Mouse (Mus musculus): ENCODE measurements around the gene Gm49601. TPM values are rescaled to one million over a fixed set of nuclear protein-coding genes. Genes with fewer than 3 reads are reported as not detected.

The Gm49601 gene
- polyA plus RNA-seq, 1 experiment from 2014 or later: 1.0 TPM

DNA sequence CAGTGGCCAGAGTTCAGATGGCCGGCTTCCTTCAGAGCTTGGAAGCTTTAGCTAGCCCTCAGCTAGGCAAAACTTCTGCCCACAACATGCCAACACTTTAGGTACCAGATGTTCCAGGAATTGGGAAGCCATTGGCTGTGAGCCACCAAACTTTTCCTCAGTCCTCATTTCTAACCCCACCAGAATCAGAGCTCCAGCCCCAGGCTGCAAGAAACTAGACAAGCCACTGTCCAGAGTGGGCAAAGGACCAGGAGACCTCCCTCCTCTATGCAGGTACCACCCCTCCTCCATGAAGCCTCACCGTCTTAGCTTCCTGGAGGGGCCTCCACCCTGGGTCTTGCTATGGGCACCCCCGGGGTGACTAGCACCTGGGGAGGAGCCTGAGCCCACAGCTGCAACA, 936 bp upstream of the Gm49601 start:
- Histone ChIP-seq H3K4me1 (ENCODE audit: control insufficient read depth, insufficient read depth, low read length) (peaks cover 14% of the 10 kb centered on the region), H3K27me3 (ENCODE audit: control insufficient read depth, insufficient read depth, low read length) (peaks cover 82% of the 10 kb centered on the region), H3K9ac (ENCODE audit: low read depth, low read length) (no peak overlapping the region), H3K27ac (ENCODE audit: low read depth, low read length) (no peak overlapping the region), H3K36me3 (ENCODE audit: control insufficient read depth, insufficient read depth, low read length) (no peaks in the 10 kb centered on the region), H3K4me2 (no peak overlapping the region), H3K9me3 (replicated peaks; ENCODE audit: control insufficient read depth, low read length) (no peaks in the 10 kb centered on the region), H3K4me3 (ENCODE audit: low read depth, low read length) (no peak overlapping the region)
- no peak for ATAC-seq (replicated peaks; ENCODE audit: insufficient number of reproducible peaks, low FRiP score, low TSS enrichment)
- 40% methylated on average over 3 of the region's 3 CpGs for WGBS (ENCODE audit: insufficient replicate concordance)

DNA sequence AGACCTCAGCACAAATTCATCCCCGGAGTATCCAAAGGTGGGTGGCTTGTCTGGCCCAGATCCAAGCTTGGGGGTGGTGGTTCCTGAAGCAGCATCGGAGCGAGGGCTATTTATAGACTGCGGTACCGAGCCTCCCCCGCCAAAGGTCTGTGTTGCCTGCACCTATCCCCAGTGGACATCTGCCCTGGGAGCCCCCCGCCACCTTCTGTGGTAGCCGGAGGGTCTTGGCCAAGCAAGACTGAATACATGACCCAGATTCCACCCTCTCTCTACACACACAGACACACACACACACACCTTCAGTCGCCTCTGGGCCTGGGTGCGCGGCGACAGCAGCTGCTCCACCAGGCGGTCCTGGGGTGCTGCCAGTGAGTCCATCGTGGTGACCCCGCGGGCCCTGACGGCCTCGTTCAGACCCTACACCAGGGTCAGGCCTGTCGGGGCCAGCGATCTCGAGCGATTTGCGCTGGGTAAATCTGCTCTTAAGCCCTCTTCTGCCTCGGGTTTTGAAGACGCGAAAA, 376 bp downstream of the Gm49601 start:
- Histone ChIP-seq H3K4me1 (ENCODE audit: control insufficient read depth, insufficient read depth, low read length) (peaks cover 26% of the 10 kb centered on the region), H3K36me3 (ENCODE audit: control insufficient read depth, insufficient read depth, low read length) (no peaks in the 10 kb centered on the region), H3K9me3 (replicated peaks; ENCODE audit: control insufficient read depth, low read length) (no peaks in the 10 kb centered on the region), H3K27me3 (ENCODE audit: control insufficient read depth, insufficient read depth, low read length) (peaks cover 92% of the 10 kb centered on the region), H3K27ac (ENCODE audit: low read depth, low read length) (no peak overlapping the region), H3K4me2 (peak overlapping the region; percentile 86), H3K4me3 (ENCODE audit: low read depth, low read length) (peak overlapping the region; percentile 47), H3K9ac (ENCODE audit: low read depth, low read length) (peak overlapping the region; percentile 49; the same call in 1 of the 2 replicates)
- no peak for ATAC-seq (replicated peaks; ENCODE audit: insufficient number of reproducible peaks, low FRiP score, low TSS enrichment)
- 9% methylated on average over 26 of the region's 26 CpGs for WGBS (ENCODE audit: insufficient replicate concordance)

DNA sequence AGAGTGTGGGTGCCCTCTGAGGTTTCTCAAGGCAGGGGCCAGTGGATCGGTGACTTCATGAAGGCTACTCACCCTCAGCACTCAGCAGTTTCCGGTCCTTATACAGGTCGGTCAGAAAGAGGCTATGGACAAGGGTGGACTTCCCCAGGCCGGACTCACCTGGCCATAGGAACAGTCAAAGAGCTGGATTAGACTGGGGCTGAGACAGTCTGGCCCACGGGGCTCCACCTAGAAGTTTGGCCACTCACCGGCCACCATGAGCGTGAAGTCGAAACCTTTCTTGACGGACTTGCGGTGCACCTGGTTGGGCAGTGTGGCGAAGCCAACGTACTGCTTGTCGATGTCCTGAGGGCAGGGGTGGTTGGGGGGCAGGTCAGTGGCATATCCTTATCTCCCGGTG, 1.1 kb downstream of the Gm49601 start:
- no peak overlapping the region for H3K9ac ChIP-seq (ENCODE audit: low read depth, low read length)
- no peaks in the 10 kb centered on the region for H3K9me3 ChIP-seq (replicated peaks; ENCODE audit: control insufficient read depth, low read length)
- no peak overlapping the region for H3K4me3 ChIP-seq (ENCODE audit: low read depth, low read length)
- 32% methylated on average over 14 of the region's 14 CpGs for WGBS (ENCODE audit: insufficient replicate concordance)
- H3K27me3 ChIP-seq (ENCODE audit: control insufficient read depth, insufficient read depth, low read length): peaks cover 94% of the 10 kb centered on the region
- no peak overlapping the region for H3K27ac ChIP-seq (ENCODE audit: low read depth, low read length)
- H3K4me1 ChIP-seq (ENCODE audit: control insufficient read depth, insufficient read depth, low read length): peaks cover 28% of the 10 kb centered on the region
- H3K36me3 ChIP-seq (ENCODE audit: control insufficient read depth, insufficient read depth, low read length): no peaks in the 10 kb centered on the region
- ATAC-seq (replicated peaks; ENCODE audit: insufficient number of reproducible peaks, low FRiP score, low TSS enrichment): no peak
- no peak overlapping the region for H3K4me2 ChIP-seq

DNA sequence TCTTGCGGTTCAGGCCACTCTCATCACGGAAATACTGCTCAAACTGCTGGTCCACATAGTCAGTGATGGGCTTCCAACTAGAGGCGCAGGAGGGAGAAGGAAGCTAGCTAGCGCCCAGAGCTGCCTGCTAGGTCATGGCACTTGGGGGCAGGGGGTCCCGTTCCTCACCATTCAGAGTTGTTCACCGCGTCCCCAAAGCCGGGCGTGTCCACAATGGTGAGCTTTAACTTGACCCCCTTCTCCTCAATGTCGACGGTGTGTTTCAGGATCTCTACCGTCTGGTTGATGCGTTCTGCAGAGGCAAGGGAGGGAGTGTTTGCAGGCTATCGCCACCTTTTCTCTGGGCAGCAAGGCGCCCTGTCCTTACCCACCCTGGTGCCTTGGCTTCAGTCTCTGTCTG, 1.6 kb downstream of the Gm49601 start:
- ATAC-seq (replicated peaks; ENCODE audit: insufficient number of reproducible peaks, low FRiP score, low TSS enrichment): no peak
- H3K9ac ChIP-seq (ENCODE audit: low read depth, low read length): no peak overlapping the region
- H3K27me3 ChIP-seq (ENCODE audit: control insufficient read depth, insufficient read depth, low read length): peaks cover 96% of the 10 kb centered on the region
- H3K4me1 ChIP-seq (ENCODE audit: control insufficient read depth, insufficient read depth, low read length): peaks cover 28% of the 10 kb centered on the region
- H3K4me3 ChIP-seq (ENCODE audit: low read depth, low read length): no peak overlapping the region
- no peaks in the 10 kb centered on the region for H3K36me3 ChIP-seq (ENCODE audit: control insufficient read depth, insufficient read depth, low read length)
- no peak overlapping the region for H3K4me2 ChIP-seq
- WGBS (ENCODE audit: insufficient replicate concordance): 25% methylated on average over 15 of the region's 15 CpGs
- H3K27ac ChIP-seq (ENCODE audit: low read depth, low read length): no peak overlapping the region
- no peaks in the 10 kb centered on the region for H3K9me3 ChIP-seq (replicated peaks; ENCODE audit: control insufficient read depth, low read length)

DNA sequence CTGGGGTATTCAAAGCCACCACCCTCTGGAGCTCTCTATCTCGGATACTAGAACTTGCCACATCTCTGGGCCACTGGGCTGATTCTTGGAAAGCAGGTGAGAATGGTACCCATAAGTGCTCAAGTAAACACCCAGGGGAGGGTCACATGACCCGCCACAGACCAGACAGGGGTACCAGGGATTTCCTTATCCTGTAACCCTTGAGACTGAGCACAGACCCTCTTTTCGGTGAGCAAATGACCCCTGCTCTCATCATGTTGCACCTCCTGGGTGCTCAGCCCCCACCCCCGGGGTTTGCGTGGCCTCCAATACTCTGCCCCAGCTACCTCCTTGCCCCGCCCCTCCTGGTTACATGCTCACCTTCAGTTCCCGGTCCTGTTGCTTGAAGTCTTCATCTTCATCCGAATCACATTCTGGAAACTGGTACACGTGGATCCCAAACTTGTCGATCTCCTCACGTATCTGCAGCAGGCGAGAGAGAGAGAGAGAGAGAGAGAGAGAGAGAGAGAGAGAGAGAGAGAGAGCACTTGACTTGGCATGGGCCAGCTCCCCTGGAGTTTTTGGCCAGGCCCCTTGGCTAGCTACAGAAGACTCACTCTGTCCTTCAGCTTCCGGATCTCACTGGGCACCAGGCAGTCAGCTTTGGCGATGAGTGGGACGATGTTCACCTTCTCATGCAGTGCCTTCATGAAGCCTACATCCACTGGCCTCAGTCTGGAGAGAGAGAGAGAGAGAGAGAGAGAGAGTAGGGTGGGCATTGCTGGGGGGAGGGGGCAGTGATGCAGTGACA, 2.3 kb downstream of the Gm49601 start:
- ATAC-seq (replicated peaks; ENCODE audit: insufficient number of reproducible peaks, low FRiP score, low TSS enrichment): no peak
- WGBS (ENCODE audit: insufficient replicate concordance): 26% methylated on average over 15 of the region's 15 CpGs
- no peaks in the 10 kb centered on the region for H3K9me3 ChIP-seq (replicated peaks; ENCODE audit: control insufficient read depth, low read length)
- peaks cover 100% of the 10 kb centered on the region for H3K27me3 ChIP-seq (ENCODE audit: control insufficient read depth, insufficient read depth, low read length)
- no peak overlapping the region for H3K27ac ChIP-seq (ENCODE audit: low read depth, low read length)
- no peak overlapping the region for H3K9ac ChIP-seq (ENCODE audit: low read depth, low read length)
- no peaks in the 10 kb centered on the region for H3K36me3 ChIP-seq (ENCODE audit: control insufficient read depth, insufficient read depth, low read length)
- peaks cover 24% of the 10 kb centered on the region for H3K4me1 ChIP-seq (ENCODE audit: control insufficient read depth, insufficient read depth, low read length)
- H3K4me2 ChIP-seq: no peak overlapping the region
- no peak overlapping the region for H3K4me3 ChIP-seq (ENCODE audit: low read depth, low read length)

DNA sequence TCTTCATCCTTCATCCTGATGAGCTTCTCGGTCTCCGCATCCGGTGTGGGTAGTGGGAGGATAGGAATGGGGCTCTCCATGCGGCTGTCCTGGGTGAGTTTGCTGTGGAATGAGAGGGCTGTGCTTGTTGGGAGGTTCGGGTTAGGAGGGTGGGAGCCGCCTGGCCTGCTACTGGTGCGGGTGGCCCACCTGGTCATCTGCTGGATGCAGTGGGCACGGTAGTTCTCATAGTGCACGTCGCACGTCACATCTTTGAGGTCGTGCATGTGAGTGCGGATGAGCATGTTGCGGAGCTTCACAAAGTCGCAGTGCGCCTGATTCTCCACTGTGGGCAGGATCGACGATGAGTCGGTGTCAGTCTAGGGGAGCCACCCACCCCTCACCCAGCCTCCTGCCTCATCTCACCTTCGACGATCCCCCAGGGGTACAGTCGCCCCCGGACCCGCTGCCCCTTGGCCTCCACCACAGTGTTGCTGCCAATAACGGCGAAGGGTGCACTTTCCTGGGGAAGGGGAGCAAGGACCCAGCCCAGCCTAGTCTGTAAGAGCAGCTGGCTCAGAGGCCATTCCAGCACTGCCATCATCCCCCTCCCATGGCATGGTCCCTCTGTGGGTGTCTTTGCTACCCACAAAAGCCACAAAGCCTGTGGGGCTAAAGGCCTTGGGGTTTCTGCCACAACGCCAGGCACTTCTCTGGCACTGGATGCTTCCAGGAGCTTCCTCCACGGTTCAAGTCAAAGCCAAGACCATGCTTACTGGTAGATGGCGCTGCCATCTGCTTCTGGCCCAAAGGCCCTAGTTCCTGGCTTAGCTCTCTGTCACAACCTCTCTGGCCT, 3.1 kb downstream of the Gm49601 start:
- Histone ChIP-seq H3K4me2 (no peak overlapping the region), H3K4me1 (ENCODE audit: control insufficient read depth, insufficient read depth, low read length) (peaks cover 24% of the 10 kb centered on the region), H3K27ac (ENCODE audit: low read depth, low read length) (no peak overlapping the region), H3K9ac (ENCODE audit: low read depth, low read length) (no peak overlapping the region), H3K27me3 (ENCODE audit: control insufficient read depth, insufficient read depth, low read length) (peaks cover 100% of the 10 kb centered on the region), H3K9me3 (replicated peaks; ENCODE audit: control insufficient read depth, low read length) (no peaks in the 10 kb centered on the region), H3K36me3 (ENCODE audit: control insufficient read depth, insufficient read depth, low read length) (no peaks in the 10 kb centered on the region), H3K4me3 (ENCODE audit: low read depth, low read length) (no peak overlapping the region)
- WGBS (ENCODE audit: insufficient replicate concordance): 21% methylated on average over 29 of the region's 29 CpGs
- ATAC-seq (replicated peaks; ENCODE audit: insufficient number of reproducible peaks, low FRiP score, low TSS enrichment): no peak

DNA sequence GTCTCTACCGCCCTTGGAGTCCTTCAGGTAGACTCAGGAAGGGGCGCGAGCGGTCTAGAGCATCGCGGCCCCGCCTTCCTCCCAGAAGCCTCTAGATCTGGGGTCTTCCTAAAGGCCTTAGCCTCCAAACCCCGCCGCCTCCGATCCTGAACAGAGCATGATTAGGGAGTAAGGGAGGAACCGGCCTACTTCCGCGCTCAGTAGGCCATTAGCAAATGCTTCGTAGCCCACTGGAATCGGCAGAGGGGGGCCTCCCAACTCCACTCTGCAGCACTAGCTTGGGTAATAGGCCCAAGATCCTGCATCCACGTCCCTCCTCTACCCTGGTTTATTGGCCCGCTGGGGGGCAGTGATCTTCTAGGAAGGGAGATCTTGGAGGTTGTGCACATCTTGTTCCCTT, 4.2 kb downstream of the Gm49601 start, which contains the start of gene Gp1bb:
Gene Gp1bb, minus strand, starts transcription at position 385 of the 400 bp plus-strand sequence.
- Histone ChIP-seq H3K4me1 (ENCODE audit: control insufficient read depth, insufficient read depth, low read length) (peaks cover 28% of the 10 kb centered on the region), H3K4me3 (ENCODE audit: low read depth, low read length) (peak within 1 kb of the TSS; percentile 56), H3K27me3 (ENCODE audit: control insufficient read depth, insufficient read depth, low read length) (peaks cover 98% of the 10 kb centered on the region), H3K4me2 (peak within 1 kb of the TSS; percentile 97), H3K36me3 (ENCODE audit: control insufficient read depth, insufficient read depth, low read length) (no peaks in the 10 kb centered on the region), H3K9ac (ENCODE audit: low read depth, low read length) (no peak within 1 kb of the TSS), H3K9me3 (replicated peaks; ENCODE audit: control insufficient read depth, low read length) (no peaks in the 10 kb centered on the region), H3K27ac (ENCODE audit: low read depth, low read length) (no peak within 1 kb of the TSS)
- ATAC-seq (replicated peaks; ENCODE audit: insufficient number of reproducible peaks, low FRiP score, low TSS enrichment): no peak
- 4% methylated on average over 17 of the region's 17 CpGs for WGBS (ENCODE audit: insufficient replicate concordance)

DNA sequence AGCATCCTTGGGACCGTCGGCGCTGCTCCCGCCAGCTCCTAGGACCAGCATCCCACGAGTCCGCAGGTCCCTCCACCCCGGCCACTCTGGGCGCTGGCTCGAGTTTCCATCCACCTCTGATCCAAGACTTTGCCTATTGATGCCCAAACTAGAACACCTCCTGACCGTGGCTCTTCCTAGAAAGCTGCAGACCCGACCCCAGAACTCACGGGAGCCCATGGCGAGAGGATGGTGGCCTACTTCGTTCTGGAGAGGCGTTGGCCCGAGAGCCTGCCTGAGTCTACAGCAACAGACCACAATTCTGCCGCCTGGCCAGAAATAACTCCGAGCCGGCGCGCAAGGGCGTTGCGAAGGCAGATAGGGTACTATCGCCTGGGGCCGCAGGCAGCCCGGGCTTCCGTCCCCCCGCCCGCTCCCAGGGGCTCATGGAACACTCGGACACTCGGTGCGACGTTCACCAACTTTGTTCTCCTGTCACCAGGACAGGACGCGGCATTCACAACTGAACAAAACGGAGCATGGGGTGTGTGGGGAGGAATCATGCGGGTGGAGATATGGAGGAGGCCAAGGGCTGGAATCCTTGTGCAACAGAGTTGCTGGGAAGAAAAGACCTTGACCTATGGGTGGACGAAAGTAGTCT, 4.7 kb downstream of the Gm49601 start:
- Histone ChIP-seq H3K27me3 (ENCODE audit: control insufficient read depth, insufficient read depth, low read length) (peaks cover 98% of the 10 kb centered on the region), H3K4me1 (ENCODE audit: control insufficient read depth, insufficient read depth, low read length) (peaks cover 28% of the 10 kb centered on the region), H3K4me2 (peak overlapping the region; percentile 97), H3K4me3 (ENCODE audit: low read depth, low read length) (peak overlapping the region; percentile 56), H3K9ac (ENCODE audit: low read depth, low read length) (no peak overlapping the region), H3K36me3 (ENCODE audit: control insufficient read depth, insufficient read depth, low read length) (no peaks in the 10 kb centered on the region), H3K9me3 (replicated peaks; ENCODE audit: control insufficient read depth, low read length) (no peaks in the 10 kb centered on the region), H3K27ac (ENCODE audit: low read depth, low read length) (no peak overlapping the region)
- no peak for ATAC-seq (replicated peaks; ENCODE audit: insufficient number of reproducible peaks, low FRiP score, low TSS enrichment)
- WGBS (ENCODE audit: insufficient replicate concordance): 1% methylated on average over 38 of the region's 38 CpGs

All from heart, embryonic 11.5 days (tissue).